Mouse (Mus musculus): ENCODE data around the gene Rtn4ip1.

The Rtn4ip1 gene

GRCm38 (mm10) chr10:44002995-44003524 is 101.5 kb downstream of the Rtn4ip1 start:
- no peak for DNase-seq (ENCODE audit: low spot score)

- DNase-seq (ENCODE audit: low spot score): no peak
These were observed 102.0 kb downstream of the Rtn4ip1 start for GRCm38 (mm10) chr10:44003551-44004151.

- no peak for DNase-seq (ENCODE audit: low spot score)
These were observed 102.7 kb downstream of the Rtn4ip1 start for GRCm38 (mm10) chr10:44004221-44004751.

GRCm38 (mm10) chr10:44005677-44006641 is 104.4 kb downstream of the Rtn4ip1 start:
- DNase-seq (ENCODE audit: low spot score): no peak

Data from ovary, adult 18-20 months (tissue).